Mouse (Mus musculus): ENCODE results near the gene Vax1.

Gene Vax1

GRCm38 (mm10) chr19:59169936-59170765 is at the start of gene Vax1:
Gene Vax1, minus strand, starts transcription at chr19:59170056.
- no peak for DNase-seq (ENCODE audit: low read depth, low spot score)

GRCm38 (mm10) chr19:59218991-59219390 is 49.1 kb upstream of the Vax1 start, which contains the start of gene Kcnk18:
Gene Kcnk18, plus strand, starts transcription at chr19:59219214.
- no peak for DNase-seq (ENCODE audit: low read depth, low spot score)

- DNase-seq (ENCODE audit: low read depth, low spot score) = no peak
Observed at GRCm38 (mm10) chr19:59216891-59217290, 47.0 kb upstream of the Vax1 start.

- no peak for DNase-seq (ENCODE audit: low read depth, low spot score)
Observed at GRCm38 (mm10) chr19:59208986-59209385, 39.1 kb upstream of the Vax1 start.

- peak; percentile 40 for DNase-seq (ENCODE audit: low read depth, low spot score)
Observed at GRCm38 (mm10) chr19:59208475-59208874, 38.6 kb upstream of the Vax1 start.

- peak; percentile 55 for DNase-seq (ENCODE audit: low read depth, low spot score)
Observed at GRCm38 (mm10) chr19:59198161-59198560, 28.3 kb upstream of the Vax1 start.

- no peak for DNase-seq (ENCODE audit: low read depth, low spot score)
Observed at GRCm38 (mm10) chr19:59196111-59196666, 26.3 kb upstream of the Vax1 start.

GRCm38 (mm10) chr19:59195181-59195770 is 25.4 kb upstream of the Vax1 start:
- no peak for DNase-seq (ENCODE audit: low read depth, low spot score)

- no peak for DNase-seq (ENCODE audit: low read depth, low spot score)
Observed at GRCm38 (mm10) chr19:59193986-59194820, 24.3 kb upstream of the Vax1 start.

- no peak for DNase-seq (ENCODE audit: low read depth, low spot score)
Observed at GRCm38 (mm10) chr19:59193456-59193855, 23.6 kb upstream of the Vax1 start.

GRCm38 (mm10) chr19:59192491-59192890 is 22.6 kb upstream of the Vax1 start:
- DNase-seq (ENCODE audit: low read depth, low spot score) = no peak

- DNase-seq (ENCODE audit: low read depth, low spot score) = no peak
Observed at GRCm38 (mm10) chr19:59191123-59191505, 21.3 kb upstream of the Vax1 start.

- DNase-seq (ENCODE audit: low read depth, low spot score) = no peak
Observed at GRCm38 (mm10) chr19:59190431-59191122, 20.7 kb upstream of the Vax1 start.

GRCm38 (mm10) chr19:59188981-59189380 is 19.1 kb upstream of the Vax1 start:
- no peak for DNase-seq (ENCODE audit: low read depth, low spot score)

GRCm38 (mm10) chr19:59184000-59184399 is 14.1 kb upstream of the Vax1 start:
- DNase-seq (ENCODE audit: low read depth, low spot score) = no peak

- no peak for DNase-seq (ENCODE audit: low read depth, low spot score)
Observed at GRCm38 (mm10) chr19:59173341-59174015, 3.6 kb upstream of the Vax1 start.

- no peak for DNase-seq (ENCODE audit: low read depth, low spot score)
Observed at GRCm38 (mm10) chr19:59172781-59173180, 2.9 kb upstream of the Vax1 start.

GRCm38 (mm10) chr19:59171871-59172245 is 2.0 kb upstream of the Vax1 start:
- no peak for DNase-seq (ENCODE audit: low read depth, low spot score)

- no peak for DNase-seq (ENCODE audit: low read depth, low spot score)
Observed at GRCm38 (mm10) chr19:59171151-59171870, 1.5 kb upstream of the Vax1 start.

GRCm38 (mm10) chr19:59170766-59171095 is 875 bp upstream of the Vax1 start:
- DNase-seq (ENCODE audit: low read depth, low spot score) = no peak
